Mouse (Mus musculus) limb, embryonic 12.5 days (tissue): Measurements from ENCODE around the gene Bcl9l. TPM values are rescaled to one million over a fixed set of nuclear protein-coding genes. Genes with fewer than 3 reads are reported as not detected.

Experiments
- ATAC-seq: fragments of 200-750 bp; cut with Nextera tagmentation; 2 replicates; pipeline ENCODE4 v1.8.0; 2017; ENCODE audit warnings: low read depth, moderate TSS enrichment; ENCODE audit not compliant: insufficient number of reproducible peaks, insufficient read depth, low FRiP score, low TSS enrichment
- H3K27ac ChIP-seq: fragments of 300-500 bp; sonication (generic); 2 replicates; pipeline ENCODE4 v1.5.1; 2016; ENCODE audit warnings: mild to moderate bottlenecking, moderate library complexity
- H3K27me3 ChIP-seq: fragments of 300-500 bp; sonication (generic); 2 replicates; pipeline ENCODE4 v1.6.1; 2016; ENCODE audit warnings: mild to moderate bottlenecking, moderate library complexity
- H3K36me3 ChIP-seq: fragments of 300-500 bp; sonication (generic); 2 replicates; pipeline ENCODE4 v1.6.1; 2016; ENCODE audit warnings: mild to moderate bottlenecking, moderate library complexity
- H3K4me1 ChIP-seq: fragments of 300-500 bp; sonication (generic); replicated peaks from 2 replicates; pipeline ENCODE4 v1.6.1; 2016
- H3K4me2 ChIP-seq: fragments of 300-500 bp; sonication (generic); 2 replicates; pipeline ENCODE4 v1.6.1; 2016; ENCODE audit warnings: mild to moderate bottlenecking, moderate library complexity
- H3K4me3 ChIP-seq: fragments of 300-500 bp; sonication (generic); replicated peaks from 2 replicates; pipeline ENCODE4 v1.5.1; 2016; ENCODE audit warnings: mild to moderate bottlenecking
- H3K9ac ChIP-seq: fragments of 300-500 bp; sonication (generic); replicated peaks from 2 replicates; pipeline ENCODE4 v1.6.1; 2016; ENCODE audit warnings: mild to moderate bottlenecking, moderate library complexity
- H3K9me3 ChIP-seq: fragments of 300-500 bp; sonication (generic); 2 replicates; pipeline ENCODE4 v1.6.1; 2016; ENCODE audit warnings: mild to moderate bottlenecking, moderate library complexity
- WGBS: fragments of 180-500 bp; shearing (Covaris S2); methylation state at CpG from one replicate; pipeline ENCODE4 v1.1.7; 2016; 5-methylcytosine and 5-hydroxymethylcytosine counted together
- polyA plus RNA-seq: library from polyadenylated mRNA; unstranded; fragments of >200 nt; fragmentation: Nextera tagmentation; extraction: Ambion mirVana; gene quantifications from 2 replicates; pipeline ENCODE4 v1.2.1, GENCODE M21; 2016

The Bcl9l gene
- polyA plus RNA-seq, 1 experiment from 2014 or later = 14.3 TPM

GRCm38 (mm10) chr9:44473184-44473583, 9.4 kb upstream of the Bcl9l start:
- peaks cover 10% of the 10 kb centered on the region for H3K4me1 ChIP-seq
- no peak overlapping the region for H3K4me3 ChIP-seq
- no peak overlapping the region for H3K9ac ChIP-seq
- ATAC-seq = no peak
- H3K9me3 ChIP-seq = 0 out of 2 replicates have a peak, but pooled peaks cover 3% of the 10 kb centered on the region
- H3K27me3 ChIP-seq = peaks cover 15% of the 10 kb centered on the region
- 58% methylated on average over 3 of the region's 3 CpGs for WGBS
- H3K4me2 ChIP-seq = no peak overlapping the region
- H3K27ac ChIP-seq = no peak overlapping the region
- H3K36me3 ChIP-seq = no peaks in the 10 kb centered on the region

GRCm38 (mm10) chr9:44474327-44474726, 8.3 kb upstream of the Bcl9l start:
- WGBS = 57% methylated on average over 1 of the region's 1 CpGs
- Histone ChIP-seq H3K4me3 (no peak overlapping the region), H3K4me1 (peaks cover 10% of the 10 kb centered on the region), H3K27ac (no peak overlapping the region), H3K36me3 (no peaks in the 10 kb centered on the region), H3K9ac (no peak overlapping the region), H3K27me3 (peaks cover 10% of the 10 kb centered on the region; the same call in 1 of the 2 replicates), H3K4me2 (no peak overlapping the region), H3K9me3 (0 out of 2 replicates have a peak, but pooled peaks cover 3% of the 10 kb centered on the region)
- no peak for ATAC-seq

GRCm38 (mm10) chr9:44475936-44476335, 6.7 kb upstream of the Bcl9l start:
- Histone ChIP-seq H3K27me3 (0 out of 2 replicates have a peak, but pooled peaks cover 3% of the 10 kb centered on the region), H3K4me2 (no peak overlapping the region), H3K9ac (no peak overlapping the region), H3K36me3 (no peaks in the 10 kb centered on the region), H3K4me3 (no peak overlapping the region), H3K27ac (no peak overlapping the region), H3K9me3 (0 out of 2 replicates have a peak, but pooled peaks cover 3% of the 10 kb centered on the region), H3K4me1 (peaks cover 18% of the 10 kb centered on the region)
- no peak for ATAC-seq
- WGBS = 90% methylated on average over 3 of the region's 3 CpGs

- peak overlapping the region; percentile 93 for H3K4me2 ChIP-seq
- H3K9ac ChIP-seq = peak overlapping the region; percentile 88
- no peak for ATAC-seq
- 0 out of 2 replicates have a peak, but pooled peaks cover 3% of the 10 kb centered on the region for H3K9me3 ChIP-seq
- WGBS = 5% methylated on average over 24 of the region's 24 CpGs
- 0 out of 2 replicates have a peak, but pooled peaks cover 3% of the 10 kb centered on the region for H3K27me3 ChIP-seq
- H3K4me3 ChIP-seq = peak overlapping the region; percentile 82
- H3K36me3 ChIP-seq = no peaks in the 10 kb centered on the region
- H3K27ac ChIP-seq = peak overlapping the region; percentile 99
- peaks cover 23% of the 10 kb centered on the region for H3K4me1 ChIP-seq
Measured at GRCm38 (mm10) chr9:44477339-44478228, 5.0 kb upstream of the Bcl9l start.

- H3K4me2 ChIP-seq = peak overlapping the region; percentile 93
- H3K4me3 ChIP-seq = peak overlapping the region; percentile 82
- H3K4me1 ChIP-seq = peaks cover 23% of the 10 kb centered on the region
- 0 out of 2 replicates have a peak, but pooled peaks cover 3% of the 10 kb centered on the region for H3K27me3 ChIP-seq
- H3K9ac ChIP-seq = peak overlapping the region; percentile 88
- peak; percentile 57 for ATAC-seq
- H3K27ac ChIP-seq = peak overlapping the region; percentile 99
- 1% methylated on average over 24 of the region's 27 CpGs for WGBS
- 0 out of 2 replicates have a peak, but pooled peaks cover 3% of the 10 kb centered on the region for H3K9me3 ChIP-seq
- no peaks in the 10 kb centered on the region for H3K36me3 ChIP-seq
Measured at GRCm38 (mm10) chr9:44478229-44478921, 4.2 kb upstream of the Bcl9l start.

- Histone ChIP-seq H3K4me3 (peak overlapping the region; percentile 82), H3K4me1 (peaks cover 28% of the 10 kb centered on the region), H3K36me3 (no peaks in the 10 kb centered on the region), H3K9ac (peak overlapping the region; percentile 88), H3K9me3 (0 out of 2 replicates have a peak, but pooled peaks cover 3% of the 10 kb centered on the region), H3K27ac (peak overlapping the region; percentile 99), H3K27me3 (0 out of 2 replicates have a peak, but pooled peaks cover 3% of the 10 kb centered on the region), H3K4me2 (peak overlapping the region; percentile 93)
- peak; percentile 64 for ATAC-seq
- under 1% methylated on average over 29 of the region's 29 CpGs for WGBS
Measured at GRCm38 (mm10) chr9:44478959-44479605, 3.5 kb upstream of the Bcl9l start.

- WGBS = under 1% methylated on average over 26 of the region's 26 CpGs
- H3K27ac ChIP-seq = peak overlapping the region; percentile 99
- peak overlapping the region; percentile 93 for H3K4me2 ChIP-seq
- peak; percentile 29 for ATAC-seq
- peaks cover 35% of the 10 kb centered on the region for H3K4me1 ChIP-seq
- peak overlapping the region; percentile 88 for H3K9ac ChIP-seq
- 0 out of 2 replicates have a peak, but pooled peaks cover 3% of the 10 kb centered on the region for H3K9me3 ChIP-seq
- H3K4me3 ChIP-seq = peak overlapping the region; percentile 82
- no peaks in the 10 kb centered on the region for H3K27me3 ChIP-seq
- H3K36me3 ChIP-seq = no peaks in the 10 kb centered on the region
Measured at GRCm38 (mm10) chr9:44479628-44480428, 2.8 kb upstream of the Bcl9l start.

- Histone ChIP-seq H3K4me1 (peaks cover 58% of the 10 kb centered on the region), H3K9me3 (no peaks in the 10 kb centered on the region), H3K4me2 (peak overlapping the region; percentile 97), H3K36me3 (0 out of 2 replicates have a peak, but pooled peaks cover 4% of the 10 kb centered on the region), H3K4me3 (peak overlapping the region; percentile 98), H3K27ac (peak overlapping the region; percentile 97), H3K27me3 (no peaks in the 10 kb centered on the region), H3K9ac (no peak overlapping the region)
- ATAC-seq = no peak
- 8% methylated on average over 3 of the region's 3 CpGs for WGBS
Measured at GRCm38 (mm10) chr9:44482112-44482511, 513 bp upstream of the Bcl9l start.

- peak overlapping the region; percentile 97 for H3K9ac ChIP-seq
- H3K9me3 ChIP-seq = no peaks in the 10 kb centered on the region
- no peak for ATAC-seq
- H3K4me1 ChIP-seq = peaks cover 58% of the 10 kb centered on the region
- peak overlapping the region; percentile 97 for H3K4me2 ChIP-seq
- H3K27me3 ChIP-seq = no peaks in the 10 kb centered on the region
- WGBS = under 1% methylated on average over 39 of the region's 39 CpGs
- peak overlapping the region; percentile 98 for H3K4me3 ChIP-seq
- H3K36me3 ChIP-seq = 0 out of 2 replicates have a peak, but pooled peaks cover 4% of the 10 kb centered on the region
- peak overlapping the region; percentile 97 for H3K27ac ChIP-seq
Measured at GRCm38 (mm10) chr9:44483041-44483509, 450 bp downstream of the Bcl9l start.

- H3K27me3 ChIP-seq = no peaks in the 10 kb centered on the region
- no peak for ATAC-seq
- H3K4me3 ChIP-seq = peak overlapping the region; percentile 98
- peak overlapping the region; percentile 97 for H3K9ac ChIP-seq
- 0% methylated on average over 12 of the region's 12 CpGs for WGBS
- H3K9me3 ChIP-seq = no peaks in the 10 kb centered on the region
- peak overlapping the region; percentile 97 for H3K27ac ChIP-seq
- H3K4me1 ChIP-seq = peaks cover 63% of the 10 kb centered on the region
- 0 out of 2 replicates have a peak, but pooled peaks cover 4% of the 10 kb centered on the region for H3K36me3 ChIP-seq
- peak overlapping the region; percentile 97 for H3K4me2 ChIP-seq
Measured at GRCm38 (mm10) chr9:44483510-44484044, 952 bp downstream of the Bcl9l start.
